Mouse (Mus musculus): ENCODE measurements around the gene Rbm20.

Rbm20 gene

DNA sequence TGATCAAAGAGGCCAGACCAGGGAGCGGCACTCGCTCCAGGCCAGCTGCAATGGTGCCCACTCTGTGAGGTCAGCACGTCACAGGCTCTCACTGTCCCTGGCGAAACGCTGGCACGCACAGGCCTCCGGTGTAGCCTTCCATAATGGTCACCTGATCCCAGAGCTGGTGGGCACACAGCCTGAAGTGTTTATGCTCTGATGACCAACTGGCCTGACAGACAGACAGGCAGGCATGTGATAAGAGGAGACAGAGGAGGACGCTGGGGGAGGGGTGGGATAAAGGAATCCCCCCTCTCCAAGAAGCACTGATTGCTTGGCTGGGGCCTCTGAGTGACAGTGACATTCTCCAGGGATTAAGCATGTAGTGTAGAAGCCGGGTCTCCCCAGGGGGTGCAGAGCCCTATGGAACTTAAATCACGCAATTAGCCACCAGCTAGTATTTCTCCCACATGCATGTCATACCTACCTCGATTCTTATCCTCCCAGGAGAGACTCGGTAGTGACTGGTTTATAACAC is 6.4 kb upstream of the Rbm20 start:
- no peak for DNase-seq (ENCODE audit: inconsistent age in 2 of 2, low spot score in 1 of 2)

DNA sequence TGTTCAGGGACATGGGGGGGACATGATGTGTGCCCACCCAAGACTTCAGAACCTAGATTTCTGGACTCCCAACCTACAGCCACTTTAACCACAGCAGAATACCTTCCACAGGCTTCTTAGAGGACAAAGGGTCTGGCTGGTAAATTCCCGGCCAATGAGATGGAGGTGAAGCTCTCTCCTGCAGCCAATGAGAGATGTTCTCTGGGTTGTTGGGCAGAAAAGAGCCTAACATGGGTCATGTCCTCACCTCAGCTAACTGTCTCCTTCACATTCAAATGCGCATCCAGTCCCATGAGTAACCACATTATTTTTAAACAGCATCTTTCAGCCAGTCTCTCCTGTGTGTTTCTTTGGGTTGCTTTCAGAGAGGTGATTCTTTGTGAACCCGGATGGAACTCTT is 5.7 kb upstream of the Rbm20 start:
- DNase-seq (ENCODE audit: inconsistent age in 2 of 2, low spot score in 1 of 2) = no peak

DNA sequence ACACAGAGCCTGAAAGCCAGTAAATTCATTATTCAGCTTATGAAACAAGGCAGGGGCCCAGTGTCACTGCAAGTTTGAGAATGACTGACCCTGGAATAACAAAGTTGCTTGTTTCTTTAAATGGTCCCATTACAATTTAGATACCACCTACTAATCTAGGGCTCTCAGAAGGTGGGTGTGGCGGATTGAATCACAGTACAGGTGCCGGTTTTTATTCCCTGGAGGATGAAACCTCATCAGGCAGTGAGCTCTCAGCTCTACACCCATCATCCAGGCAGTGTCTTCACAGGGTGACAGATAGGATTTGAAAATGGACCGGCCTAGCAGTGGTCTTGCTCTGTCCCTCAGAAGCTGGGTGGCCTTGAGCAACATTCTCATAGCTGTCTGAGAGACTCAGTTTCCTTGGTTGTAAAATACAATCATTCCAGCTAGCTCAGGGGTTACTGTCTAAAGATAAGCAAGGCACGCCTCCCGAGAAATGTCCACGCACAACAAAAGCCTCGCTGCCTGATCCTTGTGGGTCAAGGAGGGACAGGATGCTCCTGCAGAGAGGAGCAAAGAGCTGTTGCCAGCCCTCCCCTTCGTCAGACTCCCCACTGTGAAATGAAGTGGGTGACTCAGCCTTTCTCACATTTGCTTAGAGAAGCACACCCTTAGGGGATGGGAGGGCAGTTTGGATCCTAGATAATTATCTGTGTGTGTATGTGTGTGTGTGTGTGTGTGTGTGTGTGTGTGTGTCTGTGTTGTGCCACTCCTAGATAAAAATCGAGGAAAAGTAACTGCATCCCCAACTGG is 2.8 kb upstream of the Rbm20 start:
- no peak for DNase-seq (ENCODE audit: inconsistent age in 2 of 2, low spot score in 1 of 2)

DNA sequence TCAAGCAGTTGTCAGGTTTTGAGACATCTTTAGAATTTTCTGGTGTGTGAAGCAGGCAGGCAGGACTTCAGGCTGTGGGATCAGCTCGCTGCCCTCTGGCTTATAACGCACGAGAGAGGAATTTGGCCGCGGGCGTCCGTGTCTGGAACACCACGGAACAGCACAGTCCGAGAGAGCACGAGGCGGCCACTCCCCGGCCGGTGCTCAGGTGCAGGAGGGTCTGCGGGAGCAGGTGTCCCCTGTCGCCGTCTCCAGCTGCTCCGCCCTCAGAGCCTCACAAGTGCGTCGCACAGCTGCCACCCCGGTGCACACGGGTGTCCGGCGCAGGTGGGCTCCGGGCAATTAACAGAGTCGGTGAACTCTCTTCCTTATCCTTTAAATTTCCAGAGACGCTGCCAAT is 878 bp upstream of the Rbm20 start:
- DNase-seq (ENCODE audit: inconsistent age in 2 of 2, low spot score in 1 of 2) = no peak

DNA sequence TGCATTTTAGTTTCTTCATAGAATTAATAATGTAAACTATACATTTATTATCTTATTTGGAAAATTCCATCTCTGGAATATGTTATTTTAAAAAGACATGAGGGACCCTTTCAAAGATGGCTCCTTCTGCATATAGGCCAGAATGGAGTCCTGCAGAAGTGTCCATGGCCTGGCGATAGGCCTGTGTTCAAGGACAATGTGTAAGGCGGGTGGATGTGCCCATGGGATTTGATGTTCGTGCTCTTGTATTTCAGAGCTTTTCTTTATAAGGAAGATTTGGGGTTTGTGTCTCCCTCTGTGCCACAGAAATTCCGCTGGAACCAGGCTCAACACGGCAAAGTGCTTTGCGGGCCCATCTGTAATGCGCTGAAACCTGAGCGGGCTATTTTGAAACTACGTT is 2.1 kb downstream of the Rbm20 start:
- no peak for DNase-seq (ENCODE audit: inconsistent age in 2 of 2, low spot score in 1 of 2)

DNA sequence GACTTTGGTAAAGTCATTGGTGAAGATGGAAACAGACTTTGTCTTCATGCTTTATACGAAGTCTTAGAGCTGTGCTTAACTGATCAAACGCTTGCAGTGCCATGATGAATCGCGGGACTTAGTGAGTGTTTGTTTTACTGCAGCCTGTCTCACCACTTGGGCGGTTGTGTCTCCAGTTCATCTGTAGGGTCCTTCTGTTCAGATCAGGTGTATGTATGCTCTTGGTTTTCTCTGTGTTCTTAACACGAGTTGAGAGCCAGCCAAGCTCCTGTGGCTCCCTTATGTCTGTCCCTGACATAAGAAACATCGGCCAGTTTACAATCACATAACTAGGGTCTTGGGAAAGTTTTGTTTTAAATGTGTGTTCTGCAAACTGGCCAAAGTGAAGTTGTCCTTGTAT is 2.9 kb downstream of the Rbm20 start:
- DNase-seq (ENCODE audit: inconsistent age in 2 of 2, low spot score in 1 of 2) = no peak

DNA sequence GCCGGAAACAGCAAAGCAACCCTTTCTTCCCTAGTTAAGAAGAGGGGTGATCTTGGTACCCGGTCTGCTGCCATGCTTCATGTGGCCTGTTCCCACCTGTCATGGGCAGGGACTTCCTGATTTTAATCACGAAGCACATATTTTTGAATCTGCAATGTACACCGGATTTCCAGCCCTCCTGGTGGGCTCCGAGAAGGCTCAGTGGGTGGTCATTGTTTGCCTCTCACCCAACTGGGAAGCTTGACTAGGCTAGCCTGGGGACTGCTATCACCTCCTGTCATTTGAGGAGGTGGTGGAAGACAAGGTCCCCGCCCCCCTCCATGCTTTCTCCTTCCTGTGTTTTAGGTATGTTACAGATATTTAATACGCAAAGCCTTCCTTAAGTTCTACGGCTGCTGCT is 5.3 kb downstream of the Rbm20 start:
- DNase-seq (ENCODE audit: inconsistent age in 2 of 2, low spot score in 1 of 2) = no peak

DNA sequence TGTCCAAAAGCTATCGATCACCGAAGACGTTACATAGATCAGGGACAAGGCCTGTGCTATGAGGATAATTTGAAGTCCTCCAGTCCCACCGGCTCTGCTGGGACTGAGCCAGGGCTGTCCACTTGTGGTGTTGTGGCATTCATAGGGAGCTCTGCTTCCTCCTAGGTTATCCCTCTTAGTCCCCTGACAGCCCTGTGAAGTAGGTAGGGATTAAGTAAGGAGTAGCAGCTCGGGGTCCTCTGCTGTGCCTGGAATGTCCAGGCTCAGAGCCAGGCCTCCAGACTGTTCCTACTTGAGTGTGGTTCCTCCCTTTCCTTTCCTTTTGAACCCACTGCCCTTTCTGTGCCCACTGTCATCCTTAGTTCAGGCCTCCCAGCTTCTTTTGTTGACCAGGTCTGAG is 10.5 kb downstream of the Rbm20 start:
- DNase-seq (ENCODE audit: inconsistent age in 2 of 2, low spot score in 1 of 2) = no peak

DNA sequence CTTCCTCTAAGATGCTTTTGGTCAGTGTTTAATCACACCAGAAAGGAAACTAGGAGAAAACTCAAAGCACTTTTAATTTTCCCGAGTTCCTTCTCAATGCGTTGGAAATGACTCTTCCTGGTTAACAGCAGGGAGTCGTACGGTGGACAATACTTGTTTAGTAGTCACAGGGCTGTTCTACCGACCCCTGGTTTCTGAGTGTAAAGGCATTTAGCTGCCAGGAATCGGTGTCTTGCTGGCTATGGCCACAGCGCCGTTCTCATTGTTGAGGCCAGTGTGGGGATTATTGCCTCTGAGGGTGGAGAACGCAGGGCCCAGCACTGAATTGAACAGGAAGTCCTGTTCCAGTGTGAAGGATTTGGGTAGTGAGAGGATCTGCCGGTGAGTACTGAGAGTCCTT is 13.7 kb downstream of the Rbm20 start:
- DNase-seq (ENCODE audit: inconsistent age in 2 of 2, low spot score in 1 of 2) = no peak

DNA sequence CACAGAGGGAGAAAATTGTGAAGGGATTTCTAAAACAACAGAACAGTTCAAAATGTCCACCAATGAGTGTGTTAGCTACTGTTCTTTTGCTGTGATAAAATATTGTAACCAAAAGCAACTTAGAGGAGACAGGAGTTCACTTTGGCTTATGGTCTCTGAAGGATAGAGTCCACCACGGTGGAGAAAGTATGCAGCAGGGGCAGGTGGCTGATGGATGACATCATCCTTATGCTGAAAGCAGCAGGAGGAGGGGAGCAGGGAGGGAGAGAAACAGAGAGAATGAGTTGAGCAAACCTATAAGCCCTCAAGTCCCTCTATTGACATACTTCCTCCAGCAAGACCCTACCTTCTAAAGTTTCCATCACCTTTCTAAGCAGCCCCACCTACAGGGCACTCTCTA is 16.9 kb downstream of the Rbm20 start:
- DNase-seq (ENCODE audit: inconsistent age in 2 of 2, low spot score in 1 of 2) = no peak

DNA sequence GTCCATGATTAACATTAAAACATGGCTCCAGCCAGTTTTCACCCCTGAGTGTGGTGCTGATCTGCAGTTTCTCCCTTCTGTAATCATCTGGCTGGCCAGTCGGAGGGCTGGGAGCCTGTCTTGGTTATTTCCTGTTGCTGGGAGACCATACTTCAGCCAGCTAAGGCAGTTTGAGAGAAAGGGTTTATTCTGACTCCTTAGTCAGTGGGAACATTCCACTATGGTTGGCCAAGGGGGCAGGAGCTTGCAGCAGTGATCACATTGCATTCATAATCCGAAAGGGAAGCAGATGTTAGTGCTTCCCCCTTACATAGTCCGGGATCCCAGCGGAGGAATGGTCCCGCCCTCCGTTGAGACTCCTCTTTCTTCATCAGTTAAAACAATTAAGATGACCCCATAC is 19.0 kb downstream of the Rbm20 start:
- DNase-seq (ENCODE audit: inconsistent age in 2 of 2, low spot score in 1 of 2) = no peak

DNA sequence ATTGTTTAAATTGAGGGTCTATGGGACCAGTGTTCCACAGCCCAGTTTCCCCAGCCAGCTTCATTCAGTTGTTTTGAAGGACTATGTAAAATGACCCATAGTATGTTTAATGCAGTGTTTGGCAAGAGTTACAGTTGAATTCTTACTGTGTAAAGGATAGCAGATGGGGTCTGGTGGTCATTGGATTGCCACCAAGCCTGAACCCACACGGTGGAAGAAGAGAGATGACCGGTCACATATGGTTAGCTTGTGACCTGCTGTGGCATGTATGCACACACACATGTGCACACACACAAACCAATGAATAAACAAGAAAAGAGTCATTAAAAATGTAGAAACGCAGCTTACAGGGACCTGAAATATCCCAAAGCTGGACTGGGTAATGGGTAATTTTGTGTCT is 19.5 kb downstream of the Rbm20 start:
- DNase-seq (ENCODE audit: inconsistent age in 2 of 2, low spot score in 1 of 2) = no peak

DNA sequence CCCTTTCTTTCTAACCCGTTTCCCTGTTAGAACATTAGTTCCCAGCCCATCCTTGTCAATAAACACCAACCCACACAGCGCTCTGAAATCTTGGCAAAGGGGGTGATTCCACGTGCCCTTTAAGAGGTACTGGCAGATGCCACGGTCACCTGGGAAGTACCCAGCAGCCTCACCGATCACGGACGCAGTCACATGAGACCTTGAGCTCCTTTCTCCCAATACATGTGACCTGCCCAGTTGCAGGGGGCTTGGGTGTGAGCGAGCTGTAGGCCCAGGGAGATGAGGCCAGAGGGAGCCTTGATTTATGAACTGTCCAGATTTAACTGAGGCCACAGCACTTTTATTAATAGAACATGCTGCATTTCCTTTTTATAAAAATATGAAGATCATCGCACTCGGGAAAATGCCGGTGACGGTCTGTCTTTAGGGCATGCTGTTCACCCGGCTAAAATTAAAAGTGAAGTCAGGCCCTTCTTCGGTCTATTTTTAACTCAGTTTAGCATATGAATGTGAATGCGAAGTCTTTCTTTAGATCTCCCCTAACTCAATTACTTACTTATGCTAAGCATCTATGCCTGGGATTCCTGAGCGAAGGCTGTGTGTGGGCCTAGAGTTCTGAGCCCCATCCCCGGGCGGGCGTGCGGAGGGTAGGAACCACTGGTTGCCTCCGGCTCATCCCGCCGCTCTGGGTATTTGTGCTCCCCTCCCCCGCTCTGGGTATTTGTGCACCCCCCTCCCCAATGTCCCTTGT is 20.4 kb downstream of the Rbm20 start:
- DNase-seq (ENCODE audit: inconsistent age in 2 of 2, low spot score in 1 of 2) = no peak

DNA sequence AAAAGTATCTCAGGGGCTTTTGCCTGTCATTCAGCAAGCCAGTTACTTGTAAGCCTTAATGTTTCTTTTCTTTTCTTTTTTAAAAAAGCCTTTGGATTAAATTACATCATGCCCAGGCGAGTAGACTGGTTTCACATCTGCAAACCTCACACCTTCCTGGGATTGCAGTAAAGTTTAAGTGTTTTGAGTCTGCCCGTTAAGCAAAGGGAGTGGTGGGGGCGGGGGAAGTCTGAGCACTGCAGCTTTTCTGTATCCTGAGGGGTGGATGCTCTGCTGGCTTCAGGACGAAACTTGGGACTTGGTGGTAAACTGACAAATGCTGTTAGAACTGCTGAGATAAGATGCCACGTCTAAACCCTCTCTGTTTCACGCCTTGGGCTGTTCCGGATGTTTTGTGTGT is 22.6 kb downstream of the Rbm20 start:
- DNase-seq (ENCODE audit: inconsistent age in 2 of 2, low spot score in 1 of 2) = no peak

DNA sequence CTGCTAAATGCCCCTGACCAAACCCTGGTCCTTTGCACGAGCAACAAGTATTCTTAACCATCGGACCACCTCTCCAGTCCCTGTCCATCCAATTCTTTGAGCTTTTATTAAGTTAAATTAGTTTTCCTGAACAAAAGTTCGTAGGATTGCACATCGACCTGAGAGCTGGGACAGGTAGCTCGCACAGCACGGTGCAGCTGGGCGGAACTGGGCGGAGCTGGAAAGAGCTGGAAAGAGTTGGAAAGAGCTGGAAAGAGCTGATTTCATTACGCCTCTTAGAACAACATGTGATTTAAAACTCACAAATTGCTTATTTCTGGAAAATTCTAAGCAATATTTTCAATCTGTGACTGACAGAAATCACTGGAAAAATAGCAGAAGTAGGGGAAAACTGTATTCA is 24.3 kb downstream of the Rbm20 start:
- DNase-seq (ENCODE audit: inconsistent age in 2 of 2, low spot score in 1 of 2) = no peak

DNA sequence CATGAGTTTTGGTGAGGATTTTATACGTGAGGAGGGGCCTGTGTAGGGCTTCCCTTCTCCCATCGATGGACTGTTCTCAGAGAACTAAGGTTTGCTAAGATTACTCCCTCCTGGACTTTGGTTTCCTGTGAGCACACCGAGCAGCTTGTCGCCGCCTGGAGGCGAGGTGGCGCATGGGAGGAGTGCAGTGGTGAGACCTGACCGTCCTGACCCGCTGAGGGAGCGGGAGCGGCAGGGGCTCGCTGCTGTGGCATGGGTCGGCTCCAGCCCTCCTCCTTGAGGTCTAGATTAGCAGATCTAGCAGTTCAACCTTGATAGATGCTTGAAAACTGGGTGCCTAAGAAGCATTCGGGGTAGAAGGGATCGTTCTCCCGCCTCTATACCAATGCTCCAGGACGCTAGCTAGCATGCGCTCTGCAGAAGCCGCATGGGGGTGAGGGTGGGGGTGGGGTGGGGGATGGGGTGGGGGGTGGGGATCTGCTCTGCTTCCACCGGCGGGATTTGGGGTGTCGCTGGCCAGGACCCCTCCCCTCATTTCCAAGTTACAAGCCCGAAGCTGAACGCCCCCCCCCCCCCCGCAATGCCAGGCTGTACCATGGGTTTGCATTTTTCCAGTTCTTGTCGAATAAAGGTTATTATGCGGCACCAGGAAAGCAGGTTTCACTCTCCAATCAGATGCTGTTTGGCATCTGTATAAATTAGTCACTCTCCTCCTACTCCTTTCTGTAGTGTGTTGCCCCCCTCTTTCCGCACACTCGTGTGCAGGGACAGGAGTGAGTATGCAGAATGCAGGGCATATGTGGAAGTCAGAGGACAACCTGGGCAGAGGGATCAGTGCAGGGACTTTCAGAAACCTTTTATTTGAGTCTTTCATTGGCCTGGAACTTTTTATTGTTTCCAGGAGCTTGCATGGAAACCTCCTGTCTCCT is 28.1 kb downstream of the Rbm20 start:
- DNase-seq (ENCODE audit: inconsistent age in 2 of 2, low spot score in 1 of 2) = peak; percentile 42 to 79

DNA sequence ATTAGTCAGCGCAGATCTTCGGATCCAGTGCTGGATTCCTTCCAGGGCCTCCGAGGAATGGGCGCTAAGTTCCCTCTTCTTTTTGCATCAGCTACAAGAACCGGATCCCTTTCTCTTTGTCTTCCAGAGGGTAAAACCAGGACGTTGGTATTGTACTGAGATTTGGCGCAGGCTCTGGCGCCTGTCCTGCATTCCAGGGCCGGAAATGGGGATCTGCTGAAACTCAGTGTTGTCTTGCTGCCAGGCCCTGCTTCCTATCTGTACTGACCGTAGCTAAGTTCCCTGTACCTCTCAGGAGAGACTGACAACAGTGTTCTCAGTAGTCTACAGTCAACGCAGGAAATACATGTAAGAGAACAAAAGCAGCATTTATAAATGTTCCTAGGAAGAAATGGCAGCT is 31.3 kb downstream of the Rbm20 start:
- DNase-seq (ENCODE audit: inconsistent age in 2 of 2, low spot score in 1 of 2) = no peak

DNA sequence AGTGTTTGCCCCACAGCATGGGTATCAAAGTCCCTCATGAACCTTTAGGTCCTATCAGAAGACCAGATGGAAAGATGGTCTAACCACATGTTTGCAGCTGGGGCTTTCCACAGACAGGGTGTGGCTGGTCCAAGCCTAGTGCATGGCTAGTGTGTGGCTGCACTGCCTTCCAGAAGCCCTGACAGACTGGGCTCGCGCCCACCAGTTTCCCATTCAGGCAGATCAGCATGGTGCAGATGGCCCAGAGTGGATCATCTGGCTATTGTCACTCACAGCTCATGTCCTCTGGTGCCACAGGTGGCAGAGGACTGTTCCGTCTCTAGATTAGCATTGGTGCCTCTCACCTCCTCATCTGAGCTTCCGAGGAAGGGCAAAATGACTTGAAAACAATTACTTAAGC is 33.8 kb downstream of the Rbm20 start:
- DNase-seq (ENCODE audit: inconsistent age in 2 of 2, low spot score in 1 of 2) = no peak

DNA sequence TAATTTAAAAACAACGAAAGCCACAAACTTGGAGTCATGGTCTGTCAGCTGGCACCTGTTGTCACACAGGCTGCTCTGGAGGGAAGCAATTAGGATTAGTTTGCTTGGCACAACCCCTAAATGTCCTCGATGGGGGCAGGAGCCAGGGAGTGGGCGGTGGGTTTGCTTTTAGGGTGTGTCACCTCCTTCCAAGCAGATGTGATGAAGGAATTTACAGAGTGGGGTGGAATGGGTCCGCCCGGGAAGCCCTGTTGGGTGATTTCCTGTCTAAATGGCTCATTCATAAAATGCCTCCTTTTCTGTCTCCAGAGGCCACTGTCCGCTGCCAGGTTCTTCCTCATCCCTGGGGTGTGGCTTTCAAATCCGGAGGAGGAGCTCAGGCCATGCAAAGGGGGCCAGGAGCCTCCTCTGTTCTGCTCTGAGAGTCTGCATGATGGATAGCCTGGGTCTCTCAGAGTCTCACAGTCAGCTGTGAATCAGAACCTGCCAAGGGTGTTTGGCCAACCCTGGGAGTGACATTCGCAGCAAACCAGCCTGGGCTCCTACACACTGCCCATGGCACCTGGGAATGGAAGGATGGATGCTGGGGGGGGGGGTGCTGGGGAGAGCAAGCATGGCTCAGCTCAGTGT is 34.3 kb downstream of the Rbm20 start:
- peak in 1 of 2 experiments; percentile 29 for DNase-seq (ENCODE audit: inconsistent age in 2 of 2, low spot score in 1 of 2)

DNA sequence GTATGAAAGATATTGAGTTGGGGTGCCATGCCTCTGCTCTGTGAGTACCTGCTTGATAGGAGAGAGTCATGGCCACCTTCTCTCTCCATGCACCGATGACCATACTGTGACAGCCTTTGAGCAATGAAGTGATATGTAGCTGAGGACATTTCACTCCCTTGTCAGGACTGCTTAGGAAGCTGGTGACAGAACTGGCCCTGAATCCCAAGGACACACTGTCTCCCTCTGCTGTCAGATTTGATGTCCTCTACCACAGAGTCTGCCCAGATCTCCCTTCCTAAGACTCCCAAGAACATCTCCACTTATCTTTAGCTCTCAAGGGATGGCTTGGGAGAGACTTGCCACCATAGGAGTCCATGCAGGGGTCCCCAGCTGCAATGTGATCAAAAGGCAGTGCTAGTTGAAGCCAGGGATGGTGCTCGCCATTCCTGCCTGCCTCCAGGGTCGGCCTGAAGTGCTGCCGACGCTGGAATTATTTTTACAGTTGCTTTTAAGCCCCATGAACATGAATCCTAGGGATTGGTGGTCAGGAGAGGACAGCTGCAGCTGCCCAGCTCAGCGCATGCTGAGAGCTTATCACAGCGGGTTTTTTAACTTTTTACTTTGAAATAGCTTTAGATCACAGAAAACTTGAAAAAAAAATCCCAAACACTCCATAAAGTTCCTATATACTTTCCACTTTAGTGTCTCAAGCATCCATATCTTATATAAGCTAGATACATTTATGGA is 35.4 kb downstream of the Rbm20 start:
- peak in 1 of 2 experiments; percentile 45 for DNase-seq (ENCODE audit: inconsistent age in 2 of 2, low spot score in 1 of 2)
